Mouse (Mus musculus) brain, embryonic 14.5 days (tissue): ENCODE results near the gene Itm2c.

Experiments used
- CTCF ChIP-seq: fragments of 200-500 bp; IDR thresholded peaks from 2 replicates; pipeline ENCODE4 v1.5.1; 2012; ENCODE audit warnings: inconsistent platforms, mild to moderate bottlenecking, moderate library complexity, borderline replicate concordance; ENCODE audit not compliant: insufficient read depth, insufficient read length; ENCODE audit errors: extremely low read depth
- POLR2A ChIP-seq: fragments of 200-500 bp; IDR thresholded peaks from 2 replicates; pipeline ENCODE4 v1.6.1; 2012; ENCODE audit warnings: mild to moderate bottlenecking, inconsistent platforms, borderline replicate concordance; ENCODE audit not compliant: poor library complexity, insufficient read depth, insufficient read length, severe bottlenecking; ENCODE audit errors: extremely low read depth

- TF ChIP-seq CTCF (no peak), POLR2A (no peak)
Measured at GRCm38 (mm10) chr1:85908754-85909590, 14.9 kb downstream of the Itm2c start.
